Mouse (Mus musculus): Measurements from ENCODE around the gene Igsf9. TPM values are rescaled to one million over a fixed set of nuclear protein-coding genes. Genes with fewer than 3 reads are reported as not detected.

Gene Igsf9
- polyA plus RNA-seq (2014; fragmentation: Nextera tagmentation; extraction: Ambion mirVana): 9.7 and 13.8 TPM in 2 replicates

GRCm38 (mm10) chr1:172481540-172482280 lies at the start of gene Igsf9:
TSS of gene Igsf9 (plus strand) at chr1:172481788.
- Histone ChIP-seq H3K4me3 (ENCODE audit: low read depth, low read length) (peak within 1 kb of the TSS; percentile 53), H3K36me3 (ENCODE audit: control insufficient read depth, insufficient read depth, low read length) (no peaks in the 10 kb centered on the region), H3K27me3 (replicated peaks; ENCODE audit: control insufficient read depth, insufficient read depth, low read length) (peaks cover 22% of the 10 kb centered on the region), H3K9me3 (ENCODE audit: control insufficient read depth, low read length) (no peaks in the 10 kb centered on the region), H3K4me1 (replicated peaks; ENCODE audit: control insufficient read depth, insufficient read depth, low read length) (peaks cover 11% of the 10 kb centered on the region), H3K9ac (ENCODE audit: low read depth, low read length) (peak within 1 kb of the TSS; percentile 49), H3K4me2 (peak within 1 kb of the TSS; percentile 73), H3K27ac (ENCODE audit: low read depth, low read length) (peak within 1 kb of the TSS; percentile 28; the same call in 1 of the 2 replicates)
- peak; percentile 87 for DNase-seq (ENCODE audit: low spot score)
- peak; percentile 87 for ATAC-seq (replicated peaks; ENCODE audit: low FRiP score)
- under 1% methylated on average over 38 of the region's 38 CpGs for WGBS

- WGBS: 32% methylated on average over 4 of the region's 4 CpGs
- no peak overlapping the region for H3K27ac ChIP-seq (ENCODE audit: low read depth, low read length)
- DNase-seq (ENCODE audit: low spot score): no peak
- H3K9me3 ChIP-seq (ENCODE audit: control insufficient read depth, low read length): no peaks in the 10 kb centered on the region
- no peak overlapping the region for H3K4me2 ChIP-seq
- no peak overlapping the region for H3K4me3 ChIP-seq (ENCODE audit: low read depth, low read length)
- H3K4me1 ChIP-seq (replicated peaks; ENCODE audit: control insufficient read depth, insufficient read depth, low read length): peaks cover 8% of the 10 kb centered on the region
- H3K36me3 ChIP-seq (ENCODE audit: control insufficient read depth, insufficient read depth, low read length): no peaks in the 10 kb centered on the region
- peak; percentile 53; the same call in 1 of the 2 replicates for ATAC-seq (replicated peaks; ENCODE audit: low FRiP score)
- H3K9ac ChIP-seq (ENCODE audit: low read depth, low read length): no peak overlapping the region
- no peaks in the 10 kb centered on the region for H3K27me3 ChIP-seq (replicated peaks; ENCODE audit: control insufficient read depth, insufficient read depth, low read length)
Observed at GRCm38 (mm10) chr1:172431836-172432586, 49.6 kb upstream of the Igsf9 start.

GRCm38 (mm10) chr1:172432587-172432955 lies 49.0 kb upstream of the Igsf9 start:
- H3K4me1 ChIP-seq (replicated peaks; ENCODE audit: control insufficient read depth, insufficient read depth, low read length): peaks cover 8% of the 10 kb centered on the region
- no peak overlapping the region for H3K27ac ChIP-seq (ENCODE audit: low read depth, low read length)
- ATAC-seq (replicated peaks; ENCODE audit: low FRiP score) (no peak), DNase-seq (ENCODE audit: low spot score) (no peak)
- H3K9me3 ChIP-seq (ENCODE audit: control insufficient read depth, low read length): no peaks in the 10 kb centered on the region
- WGBS: 77% methylated on average over 3 of the region's 3 CpGs
- H3K4me2 ChIP-seq: no peak overlapping the region
- H3K9ac ChIP-seq (ENCODE audit: low read depth, low read length): no peak overlapping the region
- no peaks in the 10 kb centered on the region for H3K27me3 ChIP-seq (replicated peaks; ENCODE audit: control insufficient read depth, insufficient read depth, low read length)
- H3K36me3 ChIP-seq (ENCODE audit: control insufficient read depth, insufficient read depth, low read length): no peaks in the 10 kb centered on the region
- H3K4me3 ChIP-seq (ENCODE audit: low read depth, low read length): no peak overlapping the region

- Histone ChIP-seq H3K27me3 (replicated peaks; ENCODE audit: control insufficient read depth, insufficient read depth, low read length) (no peaks in the 10 kb centered on the region), H3K9me3 (ENCODE audit: control insufficient read depth, low read length) (no peaks in the 10 kb centered on the region), H3K4me1 (replicated peaks; ENCODE audit: control insufficient read depth, insufficient read depth, low read length) (peaks cover 8% of the 10 kb centered on the region), H3K4me2 (no peak overlapping the region), H3K27ac (ENCODE audit: low read depth, low read length) (no peak overlapping the region), H3K4me3 (ENCODE audit: low read depth, low read length) (no peak overlapping the region), H3K9ac (ENCODE audit: low read depth, low read length) (no peak overlapping the region), H3K36me3 (ENCODE audit: control insufficient read depth, insufficient read depth, low read length) (no peaks in the 10 kb centered on the region)
- no peak for ATAC-seq (replicated peaks; ENCODE audit: low FRiP score)
- WGBS: 63% methylated on average over 20 of the region's 20 CpGs
- no peak for DNase-seq (ENCODE audit: low spot score)
Observed at GRCm38 (mm10) chr1:172433012-172433850, 48.4 kb upstream of the Igsf9 start.

GRCm38 (mm10) chr1:172433851-172434165 lies 47.8 kb upstream of the Igsf9 start:
- WGBS: 83% methylated on average over 4 of the region's 4 CpGs
- no peaks in the 10 kb centered on the region for H3K9me3 ChIP-seq (ENCODE audit: control insufficient read depth, low read length)
- DNase-seq (ENCODE audit: low spot score) (no peak), ATAC-seq (replicated peaks; ENCODE audit: low FRiP score) (no peak)
- H3K4me1 ChIP-seq (replicated peaks; ENCODE audit: control insufficient read depth, insufficient read depth, low read length): peaks cover 8% of the 10 kb centered on the region
- no peaks in the 10 kb centered on the region for H3K27me3 ChIP-seq (replicated peaks; ENCODE audit: control insufficient read depth, insufficient read depth, low read length)
- no peak overlapping the region for H3K9ac ChIP-seq (ENCODE audit: low read depth, low read length)
- no peaks in the 10 kb centered on the region for H3K36me3 ChIP-seq (ENCODE audit: control insufficient read depth, insufficient read depth, low read length)
- H3K27ac ChIP-seq (ENCODE audit: low read depth, low read length): no peak overlapping the region
- H3K4me3 ChIP-seq (ENCODE audit: low read depth, low read length): no peak overlapping the region
- H3K4me2 ChIP-seq: no peak overlapping the region

- Histone ChIP-seq H3K4me2 (no peak overlapping the region), H3K4me3 (ENCODE audit: low read depth, low read length) (no peak overlapping the region), H3K27me3 (replicated peaks; ENCODE audit: control insufficient read depth, insufficient read depth, low read length) (no peaks in the 10 kb centered on the region), H3K36me3 (ENCODE audit: control insufficient read depth, insufficient read depth, low read length) (no peaks in the 10 kb centered on the region), H3K9ac (ENCODE audit: low read depth, low read length) (no peak overlapping the region), H3K9me3 (ENCODE audit: control insufficient read depth, low read length) (no peaks in the 10 kb centered on the region), H3K27ac (ENCODE audit: low read depth, low read length) (no peak overlapping the region), H3K4me1 (replicated peaks; ENCODE audit: control insufficient read depth, insufficient read depth, low read length) (peaks cover 8% of the 10 kb centered on the region; the same call in 1 of the 2 replicates)
- 58% methylated on average over 6 of the region's 6 CpGs for WGBS
- ATAC-seq (replicated peaks; ENCODE audit: low FRiP score) (no peak), DNase-seq (ENCODE audit: low spot score) (no peak)
Observed at GRCm38 (mm10) chr1:172436785-172437184, 44.8 kb upstream of the Igsf9 start.

GRCm38 (mm10) chr1:172438621-172439020 lies 43.0 kb upstream of the Igsf9 start:
- no peaks in the 10 kb centered on the region for H3K36me3 ChIP-seq (ENCODE audit: control insufficient read depth, insufficient read depth, low read length)
- no peak overlapping the region for H3K9ac ChIP-seq (ENCODE audit: low read depth, low read length)
- H3K4me1 ChIP-seq (replicated peaks; ENCODE audit: control insufficient read depth, insufficient read depth, low read length): no peaks in the 10 kb centered on the region
- 70% methylated on average over 2 of the region's 2 CpGs for WGBS
- no peaks in the 10 kb centered on the region for H3K27me3 ChIP-seq (replicated peaks; ENCODE audit: control insufficient read depth, insufficient read depth, low read length)
- H3K4me3 ChIP-seq (ENCODE audit: low read depth, low read length): no peak overlapping the region
- no peak overlapping the region for H3K27ac ChIP-seq (ENCODE audit: low read depth, low read length)
- no peak overlapping the region for H3K4me2 ChIP-seq
- ATAC-seq (replicated peaks; ENCODE audit: low FRiP score) (no peak), DNase-seq (ENCODE audit: low spot score) (no peak)
- H3K9me3 ChIP-seq (ENCODE audit: control insufficient read depth, low read length): no peaks in the 10 kb centered on the region

GRCm38 (mm10) chr1:172440521-172440920 lies 41.1 kb upstream of the Igsf9 start:
- WGBS: 81% methylated on average over 3 of the region's 3 CpGs
- Histone ChIP-seq H3K27ac (ENCODE audit: low read depth, low read length) (no peak overlapping the region), H3K4me1 (replicated peaks; ENCODE audit: control insufficient read depth, insufficient read depth, low read length) (no peaks in the 10 kb centered on the region), H3K4me3 (ENCODE audit: low read depth, low read length) (no peak overlapping the region), H3K4me2 (no peak overlapping the region), H3K9ac (ENCODE audit: low read depth, low read length) (no peak overlapping the region), H3K27me3 (replicated peaks; ENCODE audit: control insufficient read depth, insufficient read depth, low read length) (no peaks in the 10 kb centered on the region), H3K9me3 (ENCODE audit: control insufficient read depth, low read length) (no peaks in the 10 kb centered on the region), H3K36me3 (ENCODE audit: control insufficient read depth, insufficient read depth, low read length) (no peaks in the 10 kb centered on the region)
- ATAC-seq (replicated peaks; ENCODE audit: low FRiP score) (no peak), DNase-seq (ENCODE audit: low spot score) (no peak)
